Mouse (Mus musculus): Measurements from ENCODE around the gene Max. TPM values are rescaled to one million over a fixed set of nuclear protein-coding genes. Genes with fewer than 3 reads are reported as not detected.

Max gene
- 80.6 TPM for polyA plus RNA-seq (2014; fragmentation: Illumina TruSeq; extraction: RNeasy Lipid Tissue Mini Kit (QIAGEN cat#74804); ENCODE audit: low read depth, low replicate concordance)

GRCm38 (mm10) chr12:76961932-76962891 is at the start of gene Max:
TSS of gene Max (minus strand) at chr12:76962201.

Other genes starting within 250 kb of the Max start
- gene Churc1, start 196.7 kb downstream of the Max start, polyA plus RNA-seq (2014; fragmentation: Illumina TruSeq; extraction: RNeasy Lipid Tissue Mini Kit (QIAGEN cat#74804); ENCODE audit: low read depth, low replicate concordance), result 160 TPM
- 15.2 TPM for gene Fntb, start 196.6 kb downstream of the Max start, polyA plus RNA-seq (2014; fragmentation: Illumina TruSeq; extraction: RNeasy Lipid Tissue Mini Kit (QIAGEN cat#74804); ENCODE audit: low read depth, low replicate concordance)
- gene Gpx2, start 166.6 kb downstream of the Max start, polyA plus RNA-seq (2014; fragmentation: Illumina TruSeq; extraction: RNeasy Lipid Tissue Mini Kit (QIAGEN cat#74804); ENCODE audit: low read depth, low replicate concordance), result not detected
- 0.55 TPM for gene Rab15, start 139.3 kb downstream of the Max start, polyA plus RNA-seq (2014; fragmentation: Illumina TruSeq; extraction: RNeasy Lipid Tissue Mini Kit (QIAGEN cat#74804); ENCODE audit: low read depth, low replicate concordance)